Mouse (Mus musculus) B cell, adult 62 days (primary cell): Measurements from ENCODE around the gene Shank3. TPM values are rescaled to one million over a fixed set of nuclear protein-coding genes. Genes with fewer than 3 reads are reported as not detected.

Experiments
- total RNA-seq: library from RNA; stranded (reverse); gene quantifications from 4 replicates; pipeline ENCODE4 v1.2.4, GENCODE M21; 2023

The Shank3 gene
- total RNA-seq, result not detected in 4 replicates

GRCm38 (mm10) chr15:89498961-89499688 is at the start of gene Shank3:
Gene Shank3 (plus strand): TSS chr15:89499623.

GRCm38 (mm10) chr15:89453865-89454478 is 45.5 kb upstream of the Shank3 start, which contains the start of gene Mapk8ip2:
Gene Mapk8ip2 (plus strand): TSS chr15:89453913.

GRCm38 (mm10) chr15:89477091-89477491 is 22.3 kb upstream of the Shank3 start, which contains the start of gene Arsa:
Gene Arsa (minus strand): TSS chr15:89477425.

GRCm38 (mm10) chr15:89568114-89568513 is 68.7 kb downstream of the Shank3 start, which contains the start of gene Acr:
Gene Acr (plus strand): TSS chr15:89568326.

GRCm38 (mm10) chr15:89591723-89592455 is 92.5 kb downstream of the Shank3 start, which contains the start of gene Rabl2:
Gene Rabl2 (minus strand): TSS chr15:89591923.

Other genes starting within 250 kb of the Shank3 start
- 238 to 267 TPM (median 247 TPM) in 4 replicates for gene Sbf1, start 184.3 kb upstream of the Shank3 start, total RNA-seq
- not detected in 4 replicates for gene Adm2, start 176.9 kb upstream of the Shank3 start, total RNA-seq
- gene Miox, start 165.2 kb upstream of the Shank3 start, total RNA-seq, result not detected in 4 replicates
- gene Lmf2, start 144.0 kb upstream of the Shank3 start, total RNA-seq, result 38.4 to 46.3 TPM (median 41.9 TPM) in 4 replicates
- 121 to 132 TPM (median 123 TPM) in 4 replicates for gene Ncaph2, start 143.9 kb upstream of the Shank3 start, total RNA-seq
- gene Sco2, start 125.8 kb upstream of the Shank3 start, total RNA-seq, result 14.3 to 17.6 TPM (median 15.7 TPM) in 4 replicates
- 0.50 to 1.0 TPM (median 0.87 TPM) in 4 replicates for gene Tymp, start 122.6 kb upstream of the Shank3 start, total RNA-seq
- gene Odf3b, start 120.3 kb upstream of the Shank3 start, total RNA-seq, result not detected in 4 replicates
- gene Klhdc7b, start 114.7 kb upstream of the Shank3 start, total RNA-seq, result not detected in 4 replicates
- gene Syce3, start 89.1 kb upstream of the Shank3 start, total RNA-seq, result not detected in 4 replicates
- 7.6 to 14.5 TPM (median 12.0 TPM) in 4 replicates for gene Cpt1b, start 73.8 kb upstream of the Shank3 start, total RNA-seq
- gene C730034F03Rik, start 70.0 kb upstream of the Shank3 start, total RNA-seq, result 10.8 to 14.3 TPM (median 13.9 TPM) in 4 replicates
- 0.72 TPM in 1 of 4 replicates, not detected in the others for gene Gm44502, start 69.9 kb upstream of the Shank3 start, total RNA-seq
- gene Chkb, start 69.7 kb upstream of the Shank3 start, total RNA-seq, result 289 to 340 TPM (median 320 TPM) in 4 replicates
- 0.13 TPM in 1 of 4 replicates, not detected in the others for gene Mapk8ip2, start 45.7 kb upstream of the Shank3 start, total RNA-seq
- gene Arsa, start 22.2 kb upstream of the Shank3 start, total RNA-seq, result 15.0 to 18.5 TPM (median 17.2 TPM) in 4 replicates
- gene Acr, start 68.7 kb downstream of the Shank3 start, total RNA-seq, result not detected in 4 replicates
- gene Rabl2, start 92.3 kb downstream of the Shank3 start, total RNA-seq, result 3.4 to 4.7 TPM (median 4.1 TPM) in 4 replicates